Mouse (Mus musculus): ENCODE results near the gene Cchcr1.

Cchcr1 gene

GRCm38 (mm10) chr17:35514756-35515155 lies 2.1 kb upstream of the Cchcr1 start:
- in situ Hi-C loops (cut with MseI, MboI) = no loop called here

GRCm38 (mm10) chr17:35515911-35516640 lies 824 bp upstream of the Cchcr1 start:
- in situ Hi-C loops (cut with MseI, MboI) = no loop called here

- in situ Hi-C loops (cut with MseI, MboI) = no loop called here
These were observed 626 bp downstream of the Cchcr1 start for GRCm38 (mm10) chr17:35517526-35517925.

GRCm38 (mm10) chr17:35524354-35524753 lies 7.5 kb downstream of the Cchcr1 start:
- in situ Hi-C loops (cut with MseI, MboI) = no loop called here

GRCm38 (mm10) chr17:35526644-35527043 lies 9.7 kb downstream of the Cchcr1 start:
- in situ Hi-C loops (cut with MseI, MboI) = no loop called here

- in situ Hi-C loops (cut with MseI, MboI) = no loop called here
These were observed 15.5 kb downstream of the Cchcr1 start for GRCm38 (mm10) chr17:35532360-35532759.

- in situ Hi-C loops (cut with MseI, MboI) = no loop called here
These were observed 16.0 kb downstream of the Cchcr1 start, which contains the start of gene Psors1c2 for GRCm38 (mm10) chr17:35532901-35533300. TSS of gene Psors1c2 (plus strand) at chr17:35533201.

GRCm38 (mm10) chr17:35534343-35534742 lies 17.4 kb downstream of the Cchcr1 start:
- in situ Hi-C loops (cut with MseI, MboI) = no loop called here

GRCm38 (mm10) chr17:35537421-35537820 lies 20.5 kb downstream of the Cchcr1 start:
- in situ Hi-C loops (cut with MseI, MboI) = no loop called here

- in situ Hi-C loops (cut with MseI, MboI) = no loop called here
These were observed 21.6 kb downstream of the Cchcr1 start for GRCm38 (mm10) chr17:35538476-35538875.

- in situ Hi-C loops (cut with MseI, MboI) = no loop called here
These were observed 22.6 kb downstream of the Cchcr1 start for GRCm38 (mm10) chr17:35539540-35539939.

GRCm38 (mm10) chr17:35542761-35543411 lies 26.0 kb downstream of the Cchcr1 start:
- in situ Hi-C loops (cut with MseI, MboI) = no loop called here

- in situ Hi-C loops (cut with MseI, MboI) = no loop called here
These were observed 26.5 kb downstream of the Cchcr1 start for GRCm38 (mm10) chr17:35543412-35543861.

- in situ Hi-C loops (cut with MseI, MboI) = no loop called here
These were observed 27.1 kb downstream of the Cchcr1 start for GRCm38 (mm10) chr17:35544001-35544400.

GRCm38 (mm10) chr17:35544680-35545079 lies 27.8 kb downstream of the Cchcr1 start:
- in situ Hi-C loops (cut with MseI, MboI) = no loop called here

- in situ Hi-C loops (cut with MseI, MboI) = no loop called here
These were observed 30.6 kb downstream of the Cchcr1 start for GRCm38 (mm10) chr17:35547465-35547864.

- in situ Hi-C loops (cut with MseI, MboI) = no loop called here
These were observed 31.7 kb downstream of the Cchcr1 start for GRCm38 (mm10) chr17:35548636-35549035.

- in situ Hi-C loops (cut with MseI, MboI) = no loop called here
These were observed 32.7 kb downstream of the Cchcr1 start for GRCm38 (mm10) chr17:35549437-35550142.

- in situ Hi-C loops (cut with MseI, MboI) = no loop called here
These were observed 33.2 kb downstream of the Cchcr1 start for GRCm38 (mm10) chr17:35550143-35550494.

- in situ Hi-C loops (cut with MseI, MboI) = no loop called here
These were observed 34.0 kb downstream of the Cchcr1 start for GRCm38 (mm10) chr17:35550871-35551270.

GRCm38 (mm10) chr17:35551881-35552414 lies 35.0 kb downstream of the Cchcr1 start, which contains the start of gene Cdsn:
TSS of gene Cdsn (plus strand) at chr17:35552128.
- in situ Hi-C loops (cut with MseI, MboI) = no loop called here

GRCm38 (mm10) chr17:35554321-35554720 lies 37.4 kb downstream of the Cchcr1 start:
- in situ Hi-C loops (cut with MseI, MboI) = no loop called here

Measured in mouse trophoblast stem cell (cell line).